Mouse (Mus musculus): Measurements from ENCODE around the gene Hmgn2. TPM values are rescaled to one million over a fixed set of nuclear protein-coding genes. Genes with fewer than 3 reads are reported as not detected.

Hmgn2 gene
- polyA plus RNA-seq (2012; rRNA removed), result 528 and 637 TPM in 2 replicates

DNA sequence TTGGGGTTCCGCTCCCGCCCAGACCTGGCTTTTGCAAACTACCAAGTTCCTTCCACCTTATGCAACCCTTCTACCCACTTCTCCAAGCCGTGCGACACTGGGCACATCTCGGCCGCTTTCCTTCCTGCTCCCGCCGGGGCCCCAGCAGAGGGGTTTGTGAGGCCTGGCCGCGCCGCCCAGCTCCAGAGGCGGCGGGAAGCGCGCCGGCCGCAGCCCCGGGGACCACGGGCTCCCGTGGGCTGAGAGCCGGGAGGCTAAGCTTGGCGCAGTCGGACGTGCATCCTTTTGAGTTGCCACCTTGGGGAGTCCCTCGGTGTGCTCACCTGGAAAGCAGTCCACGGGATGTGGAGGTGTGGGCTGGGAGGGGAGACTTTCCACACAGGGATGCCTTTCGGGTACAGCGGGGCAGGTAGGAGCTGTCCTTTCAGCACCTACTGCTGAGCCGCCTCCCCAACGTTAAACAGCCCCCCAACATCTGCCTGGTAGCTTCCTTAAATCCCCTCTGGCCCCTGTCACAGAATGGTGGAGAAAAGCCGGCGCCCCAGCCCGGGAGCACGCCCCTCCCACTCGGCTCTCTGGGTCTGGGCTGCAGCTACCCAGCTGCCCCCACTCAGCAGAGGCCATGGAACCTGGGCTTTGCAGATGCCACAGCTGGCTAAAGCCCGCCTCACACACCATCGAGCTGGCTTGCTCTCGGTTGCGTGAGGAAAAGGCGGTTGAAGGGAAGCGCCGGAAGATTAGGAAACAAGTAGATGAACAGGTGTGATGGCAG lies at the start of gene Hmgn2:
Gene Hmgn2, minus strand, starts transcription at position 501 of the 772 bp plus-strand sequence.
- DNase-seq (ENCODE audit: low read depth), result peak; percentile 67
- TF ChIP-seq CTCF (IDR thresholded peaks at IDR 0.05; ENCODE audit: borderline replicate concordance, extremely low read depth, insufficient read depth, insufficient read length), result no peak
- TF ChIP-seq POLR2A (IDR thresholded peaks at IDR 0.05; ENCODE audit: borderline replicate concordance, extremely low read depth, insufficient read depth, insufficient read length, poor library complexity, severe bottlenecking), result no peak; the same call in 1 of the 2 replicates

DNA sequence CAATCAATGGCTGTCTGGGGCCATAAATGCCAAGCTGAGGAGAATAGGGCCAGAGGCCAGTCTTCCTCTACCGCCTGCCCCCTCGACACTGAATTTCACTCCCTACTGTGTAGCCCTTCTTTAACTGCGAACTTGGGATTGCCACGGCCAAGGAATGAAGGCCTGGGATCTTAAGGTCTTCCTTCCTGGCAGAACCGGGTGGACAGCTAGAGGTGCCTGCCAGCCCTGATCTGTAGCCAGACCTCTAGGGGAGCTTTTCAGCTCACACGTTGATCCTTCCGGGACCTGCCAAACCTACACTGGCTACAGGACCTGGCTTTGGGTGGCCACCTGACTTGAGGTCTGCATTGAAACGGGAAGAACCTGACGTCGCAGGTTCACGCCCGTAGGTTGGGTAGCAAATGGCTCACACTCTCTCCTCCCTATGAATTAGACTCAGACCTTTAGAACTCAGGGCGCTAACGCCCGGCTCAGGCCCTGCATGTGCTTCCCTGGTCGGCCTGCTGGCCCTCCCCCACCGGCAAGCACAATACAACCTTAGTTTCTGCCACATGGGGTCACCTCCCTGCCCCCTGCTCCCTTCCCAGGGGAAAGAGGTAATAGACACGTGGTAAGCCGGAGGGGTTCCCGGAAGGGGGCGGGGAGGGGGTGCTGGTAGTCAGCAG lies 48.9 kb upstream of the Hmgn2 start:
- DNase-seq (ENCODE audit: low read depth), result no peak
- TF ChIP-seq CTCF (IDR thresholded peaks at IDR 0.05; ENCODE audit: borderline replicate concordance, extremely low read depth, insufficient read depth, insufficient read length) (no peak), POLR2A (IDR thresholded peaks at IDR 0.05; ENCODE audit: borderline replicate concordance, extremely low read depth, insufficient read depth, insufficient read length, poor library complexity, severe bottlenecking) (no peak)

DNA sequence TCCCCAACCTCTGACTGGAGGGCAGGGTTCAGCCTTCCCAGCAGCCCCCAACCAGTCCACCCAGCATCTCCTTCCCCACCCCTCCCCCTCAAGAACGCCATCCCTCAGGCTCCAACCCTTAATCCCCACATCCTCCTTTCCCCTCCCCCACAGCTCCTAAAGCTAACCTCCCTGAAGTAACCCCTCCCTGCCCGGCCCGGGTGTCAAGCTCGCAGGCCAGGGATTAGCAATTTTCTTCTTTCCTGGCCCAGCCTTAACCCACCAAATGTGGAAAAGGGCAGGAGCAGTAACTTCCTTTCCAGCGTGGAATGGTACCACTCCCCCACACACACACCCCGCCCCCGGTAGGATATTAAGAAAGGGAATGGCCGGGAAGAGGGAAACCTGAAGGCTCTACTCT lies 48.3 kb upstream of the Hmgn2 start:
- no peak for DNase-seq (ENCODE audit: low read depth)
- TF ChIP-seq CTCF (IDR thresholded peaks at IDR 0.05; ENCODE audit: borderline replicate concordance, extremely low read depth, insufficient read depth, insufficient read length) (no peak), POLR2A (IDR thresholded peaks at IDR 0.05; ENCODE audit: borderline replicate concordance, extremely low read depth, insufficient read depth, insufficient read length, poor library complexity, severe bottlenecking) (no peak)

DNA sequence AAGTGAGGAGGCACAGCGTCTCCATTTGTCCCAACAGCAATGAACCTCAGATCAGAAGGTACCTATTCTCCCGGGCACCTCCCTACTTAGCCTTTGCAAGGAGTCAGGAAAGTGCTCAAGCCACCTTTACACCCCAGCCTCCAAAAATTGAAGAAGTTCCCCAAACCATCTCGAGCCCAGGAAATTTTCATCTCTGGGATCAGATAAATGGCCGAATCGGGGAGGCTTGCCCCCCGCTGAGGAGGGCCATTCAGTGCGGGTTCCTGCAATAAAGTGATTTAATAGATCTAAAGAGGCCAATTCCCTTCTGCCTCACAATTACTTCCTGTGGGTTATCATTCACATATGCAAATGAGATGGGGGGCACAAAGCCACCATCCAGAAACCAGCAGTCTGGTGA lies 47.8 kb upstream of the Hmgn2 start:
- TF ChIP-seq CTCF (IDR thresholded peaks at IDR 0.05; ENCODE audit: borderline replicate concordance, extremely low read depth, insufficient read depth, insufficient read length) (no peak), POLR2A (IDR thresholded peaks at IDR 0.05; ENCODE audit: borderline replicate concordance, extremely low read depth, insufficient read depth, insufficient read length, poor library complexity, severe bottlenecking) (no peak)
- no peak for DNase-seq (ENCODE audit: low read depth)

DNA sequence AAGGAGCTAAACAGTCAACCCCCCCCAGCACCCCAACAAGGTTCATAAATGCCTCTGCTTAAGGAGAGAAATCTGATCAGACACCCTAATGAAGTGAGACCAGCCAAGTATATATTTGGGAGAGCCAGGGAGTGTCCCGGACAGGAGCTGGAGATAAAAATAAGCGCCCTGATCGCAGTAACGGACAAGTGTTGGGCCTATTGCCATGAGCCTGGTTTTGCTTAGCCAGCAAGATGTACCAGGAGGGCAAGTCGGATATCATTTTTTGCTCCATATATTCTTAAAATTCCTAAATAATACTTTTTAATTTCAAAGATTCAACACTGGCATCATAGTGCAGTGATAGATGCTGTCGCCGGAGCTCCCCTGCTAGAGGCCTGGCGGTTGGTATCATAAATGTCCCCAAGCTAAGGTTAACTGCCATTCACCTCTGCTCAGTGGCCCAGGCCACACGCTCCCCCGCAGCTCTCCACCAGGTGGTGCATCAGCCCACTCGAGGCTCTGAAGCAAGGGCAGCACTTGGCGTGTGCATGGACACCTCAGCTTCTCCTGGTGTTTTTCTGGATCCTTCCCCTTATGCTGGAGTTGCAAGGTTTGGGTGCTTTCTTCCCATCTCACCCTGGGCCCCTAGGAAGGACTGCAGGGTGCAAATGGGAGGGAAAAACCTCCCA lies 44.5 kb upstream of the Hmgn2 start:
- no peak for DNase-seq (ENCODE audit: low read depth)
- peak; percentile 54 for TF ChIP-seq CTCF (IDR thresholded peaks at IDR 0.05; ENCODE audit: borderline replicate concordance, extremely low read depth, insufficient read depth, insufficient read length)
- no peak for TF ChIP-seq POLR2A (IDR thresholded peaks at IDR 0.05; ENCODE audit: borderline replicate concordance, extremely low read depth, insufficient read depth, insufficient read length, poor library complexity, severe bottlenecking)

DNA sequence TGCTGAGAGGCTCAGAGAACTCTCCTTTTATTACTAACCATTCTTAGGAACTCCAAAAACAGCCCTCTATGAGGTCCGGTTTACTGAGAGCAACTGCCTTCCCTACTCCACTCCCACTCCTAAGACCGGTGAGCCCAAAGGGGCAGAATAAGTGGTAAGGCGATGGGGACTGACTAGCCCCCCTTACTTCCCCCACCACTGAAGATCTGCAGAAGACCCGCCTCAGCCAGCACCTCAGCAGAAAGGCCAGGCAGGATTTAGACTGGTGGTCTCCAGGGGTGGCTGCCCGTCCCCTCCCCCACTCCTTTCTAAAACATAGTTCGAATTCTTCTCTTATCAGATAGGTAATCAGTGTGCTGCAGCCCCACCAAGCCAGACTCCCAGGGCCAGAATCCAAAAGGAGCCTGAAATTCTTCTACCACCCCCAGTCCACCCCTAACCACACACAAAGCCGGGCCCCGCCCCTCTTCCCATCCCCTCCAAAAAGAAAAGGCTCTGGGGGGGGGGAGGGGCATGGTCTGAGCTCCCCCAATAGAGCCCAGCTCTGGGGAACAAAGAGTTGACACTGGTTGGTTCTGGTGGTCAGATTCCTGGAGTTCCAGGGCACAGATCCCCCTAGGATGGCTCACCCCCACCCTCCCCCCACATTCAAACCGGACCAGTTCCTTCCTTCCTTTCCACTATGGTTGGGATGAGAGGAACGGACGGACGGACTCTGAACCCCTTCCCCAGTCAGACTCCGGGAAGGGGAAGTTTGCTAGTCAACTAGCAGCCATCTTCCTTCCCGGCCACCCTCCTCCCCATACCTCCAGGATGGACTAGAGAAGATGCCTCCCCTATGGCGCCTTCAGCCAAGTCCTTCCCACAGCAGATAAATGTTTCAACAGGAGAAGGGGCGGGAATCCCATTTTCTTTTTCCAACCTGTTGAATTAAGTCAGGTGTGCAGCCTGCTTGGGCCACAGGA lies 43.3 kb upstream of the Hmgn2 start:
- no peak for TF ChIP-seq CTCF (IDR thresholded peaks at IDR 0.05; ENCODE audit: borderline replicate concordance, extremely low read depth, insufficient read depth, insufficient read length)
- no peak for TF ChIP-seq POLR2A (IDR thresholded peaks at IDR 0.05; ENCODE audit: borderline replicate concordance, extremely low read depth, insufficient read depth, insufficient read length, poor library complexity, severe bottlenecking)
- DNase-seq (ENCODE audit: low read depth), result no peak

DNA sequence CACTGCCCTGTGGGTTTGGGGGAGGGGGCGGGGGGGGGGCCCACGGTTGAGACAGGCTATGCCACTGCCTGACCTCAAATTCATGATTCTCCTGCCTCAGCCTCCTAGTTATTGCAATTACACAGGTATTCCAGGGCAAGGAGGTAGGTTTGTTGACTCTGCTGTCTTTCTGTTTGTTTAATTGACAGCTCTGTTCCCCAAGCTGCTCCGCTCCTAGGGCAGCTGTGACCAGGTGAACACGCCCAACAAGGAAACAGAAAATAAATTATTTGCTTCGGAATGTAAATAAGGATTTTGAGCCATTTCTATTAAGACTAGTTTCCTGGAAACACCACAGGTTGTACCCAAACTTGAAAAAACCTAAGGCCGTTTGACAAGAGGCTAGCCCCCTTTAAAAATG lies 41.3 kb upstream of the Hmgn2 start:
- DNase-seq (ENCODE audit: low read depth), result no peak
- no peak for TF ChIP-seq POLR2A (IDR thresholded peaks at IDR 0.05; ENCODE audit: borderline replicate concordance, extremely low read depth, insufficient read depth, insufficient read length, poor library complexity, severe bottlenecking)
- TF ChIP-seq CTCF (IDR thresholded peaks at IDR 0.05; ENCODE audit: borderline replicate concordance, extremely low read depth, insufficient read depth, insufficient read length), result no peak

DNA sequence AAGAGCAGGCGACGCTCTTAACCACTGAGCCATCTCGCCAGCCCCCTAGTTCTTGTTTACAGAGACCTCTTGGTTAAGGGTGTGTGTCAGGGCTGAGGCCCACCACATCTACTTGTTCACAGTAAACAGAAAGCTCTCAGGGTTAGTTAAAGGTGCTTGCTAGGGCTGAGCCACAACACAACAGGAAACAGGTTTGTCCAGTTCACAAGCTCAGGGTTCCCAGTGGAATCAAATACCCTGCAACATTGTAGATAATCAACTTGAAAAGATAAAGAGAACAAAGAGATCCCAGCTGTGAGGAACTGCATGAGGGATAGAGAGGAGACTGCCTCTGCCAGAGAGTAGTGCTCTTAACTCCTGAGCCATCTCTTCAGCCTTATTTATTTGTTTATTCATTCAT lies 38.4 kb upstream of the Hmgn2 start:
- DNase-seq (ENCODE audit: low read depth), result no peak
- TF ChIP-seq CTCF (IDR thresholded peaks at IDR 0.05; ENCODE audit: borderline replicate concordance, extremely low read depth, insufficient read depth, insufficient read length) (no peak), POLR2A (IDR thresholded peaks at IDR 0.05; ENCODE audit: borderline replicate concordance, extremely low read depth, insufficient read depth, insufficient read length, poor library complexity, severe bottlenecking) (no peak)

DNA sequence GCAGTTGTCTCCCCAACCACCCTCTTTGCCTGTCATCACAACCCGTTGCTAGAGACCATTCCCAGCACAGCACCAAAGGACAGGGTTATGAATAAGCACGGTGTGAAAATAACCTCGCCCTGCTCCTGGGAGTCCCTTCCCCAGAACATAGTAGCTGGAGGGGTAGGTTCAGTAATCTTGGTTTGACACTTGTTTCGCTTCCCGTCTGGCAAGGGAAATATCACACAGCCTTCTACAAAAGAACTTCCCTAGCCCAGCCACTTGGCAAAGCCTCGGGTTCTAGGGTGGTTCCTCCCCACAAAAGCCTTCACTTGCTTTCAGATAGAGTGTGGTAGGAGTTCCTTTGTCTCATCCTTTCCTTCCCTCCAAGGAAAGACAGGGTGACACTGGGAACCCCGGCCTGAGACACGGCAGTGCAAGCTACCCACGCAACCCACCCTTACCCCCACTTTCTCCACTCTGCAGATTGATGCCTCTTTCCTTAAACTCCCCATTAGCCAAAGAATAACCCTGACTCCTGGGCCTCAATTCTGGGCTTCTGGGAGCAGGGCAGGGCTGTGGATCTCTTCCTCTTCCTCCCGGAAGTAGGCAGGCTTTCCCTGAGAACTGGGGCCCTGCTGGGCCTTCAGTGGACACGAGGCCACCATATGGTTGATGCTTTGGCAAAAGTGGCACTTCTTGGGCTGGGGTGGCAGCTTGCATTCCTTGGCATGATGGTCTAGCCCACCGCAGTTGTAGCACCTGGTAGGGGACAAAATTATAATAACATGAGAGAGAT lies 37.3 kb upstream of the Hmgn2 start:
- DNase-seq (ENCODE audit: low read depth), result no peak
- no peak for TF ChIP-seq POLR2A (IDR thresholded peaks at IDR 0.05; ENCODE audit: borderline replicate concordance, extremely low read depth, insufficient read depth, insufficient read length, poor library complexity, severe bottlenecking)
- no peak for TF ChIP-seq CTCF (IDR thresholded peaks at IDR 0.05; ENCODE audit: borderline replicate concordance, extremely low read depth, insufficient read depth, insufficient read length)

DNA sequence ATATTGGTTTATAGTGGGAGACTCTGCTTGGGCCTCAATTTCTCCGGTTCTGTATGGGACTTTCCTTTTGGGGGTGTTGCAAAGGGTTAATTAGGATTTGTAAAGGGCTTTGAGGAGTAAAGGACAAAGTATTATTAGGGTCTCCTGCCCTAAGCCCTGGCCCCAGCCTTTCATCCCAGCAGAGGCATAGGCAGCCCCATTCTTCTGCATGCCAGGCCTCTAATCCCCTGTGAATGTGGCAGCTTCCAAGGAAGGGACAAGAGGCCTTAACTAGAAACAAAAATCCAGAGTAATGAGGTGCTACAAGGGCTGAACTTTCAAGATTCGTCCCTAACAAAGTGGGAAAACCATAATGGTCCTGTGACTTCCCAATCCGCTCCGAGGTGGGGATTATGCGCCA lies 34.5 kb upstream of the Hmgn2 start:
- peak; percentile 79 for DNase-seq (ENCODE audit: low read depth)
- TF ChIP-seq CTCF (IDR thresholded peaks at IDR 0.05; ENCODE audit: borderline replicate concordance, extremely low read depth, insufficient read depth, insufficient read length) (no peak), POLR2A (IDR thresholded peaks at IDR 0.05; ENCODE audit: borderline replicate concordance, extremely low read depth, insufficient read depth, insufficient read length, poor library complexity, severe bottlenecking) (no peak)
